Mouse (Mus musculus): ENCODE results near the gene Gck.
"Not testable (repeated sequence)": the region's sequence is repeated elsewhere in the genome, so short reads cannot be mapped to it uniquely, and the experiment has no call there.

The Gck gene

GRCm38 (mm10) chr11:5905778-5906518, 43.9 kb downstream of the Gck start:
- no peak for DNase-seq

- DNase-seq: peak; percentile 1
These were observed 45.0 kb downstream of the Gck start for GRCm38 (mm10) chr11:5904871-5905270.

GRCm38 (mm10) chr11:5904357-5904756, 45.5 kb downstream of the Gck start:
- DNase-seq: no peak

- no peak for DNase-seq
These were observed 46.0 kb downstream of the Gck start for GRCm38 (mm10) chr11:5903844-5904243.

- no peak for DNase-seq
These were observed 47.5 kb downstream of the Gck start for GRCm38 (mm10) chr11:5902390-5902789.

GRCm38 (mm10) chr11:5901950-5902349, 47.9 kb downstream of the Gck start:
- no peak for DNase-seq

- DNase-seq: no peak
These were observed 48.6 kb downstream of the Gck start for GRCm38 (mm10) chr11:5901320-5901719.

- no peak for DNase-seq
These were observed 50.6 kb downstream of the Gck start for GRCm38 (mm10) chr11:5899286-5899685.

- DNase-seq: no peak
These were observed 51.4 kb downstream of the Gck start, which contains the start of gene Myl7 for GRCm38 (mm10) chr11:5898531-5898930. TSS of gene Myl7 (minus strand) at chr11:5898782.

GRCm38 (mm10) chr11:5897839-5898238, 52.0 kb downstream of the Gck start:
- no peak for DNase-seq

GRCm38 (mm10) chr11:5897230-5897629, 52.7 kb downstream of the Gck start:
- no peak for DNase-seq

GRCm38 (mm10) chr11:5893807-5894206, 56.1 kb downstream of the Gck start:
- DNase-seq: no peak

GRCm38 (mm10) chr11:5892810-5893368, 57.0 kb downstream of the Gck start:
- DNase-seq: peak; percentile 61

GRCm38 (mm10) chr11:5892151-5892591, 57.7 kb downstream of the Gck start:
- DNase-seq: peak; percentile 84

GRCm38 (mm10) chr11:5888563-5888962, 61.3 kb downstream of the Gck start:
- DNase-seq: not testable (repeated sequence)

- no peak for DNase-seq
These were observed 62.6 kb downstream of the Gck start for GRCm38 (mm10) chr11:5887250-5887649.

- DNase-seq: peak; percentile 65
These were observed 63.7 kb downstream of the Gck start for GRCm38 (mm10) chr11:5886187-5886586.

- DNase-seq: no peak
These were observed 67.4 kb downstream of the Gck start for GRCm38 (mm10) chr11:5882518-5882917.

GRCm38 (mm10) chr11:5879905-5880304, 70.0 kb downstream of the Gck start:
- DNase-seq: peak; percentile 75

- DNase-seq: no peak
These were observed 71.2 kb downstream of the Gck start for GRCm38 (mm10) chr11:5878661-5879060.

- DNase-seq: peak; percentile 97
These were observed 71.9 kb downstream of the Gck start, which contains the start of gene Pold2 for GRCm38 (mm10) chr11:5877921-5878526. TSS of gene Pold2 (minus strand) at chr11:5878292.

GRCm38 (mm10) chr11:5877421-5877820, 72.5 kb downstream of the Gck start:
- DNase-seq: peak; percentile 38

GRCm38 (mm10) chr11:5873192-5873591, 76.7 kb downstream of the Gck start:
- no peak for DNase-seq

GRCm38 (mm10) chr11:5872707-5873106, 77.2 kb downstream of the Gck start:
- DNase-seq: no peak
